Mouse (Mus musculus) lung, adult 2 months (tissue): ENCODE measurements around the gene Grem2.

Experiments used
- CTCF ChIP-seq: fragments of 200-500 bp; IDR thresholded peaks from 2 replicates; pipeline ENCODE4 v1.5.1; 2011; ENCODE audit warnings: mild to moderate bottlenecking, low read length, control low read depth; ENCODE audit not compliant: insufficient read depth
- POLR2A ChIP-seq: fragments of 200-500 bp; IDR thresholded peaks from 2 replicates; pipeline ENCODE4 v1.6.1; 2011; ENCODE audit warnings: low read depth, mild to moderate bottlenecking, control low read depth, low read length, borderline replicate concordance; ENCODE audit errors: extremely low read depth

DNA sequence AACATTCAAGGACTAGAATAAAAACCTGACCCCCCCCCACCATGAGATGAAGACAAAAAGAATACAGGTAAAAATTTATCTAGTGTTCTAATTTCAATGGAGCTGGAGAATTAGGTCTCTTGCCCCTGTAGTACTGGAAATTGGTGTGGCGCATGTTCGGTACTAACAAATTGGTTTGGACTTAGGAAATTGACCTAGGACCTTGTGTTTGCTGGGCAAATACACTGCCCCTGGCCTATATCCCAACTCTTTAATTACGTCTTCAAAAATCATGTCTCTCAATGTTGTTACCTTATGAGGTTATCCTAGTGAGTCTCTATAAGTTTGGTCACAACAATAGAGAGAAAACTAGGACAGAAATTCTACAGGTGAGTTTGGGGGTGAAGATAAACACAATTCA lies 38.2 kb upstream of the Grem2 start:
- TF ChIP-seq POLR2A, result no peak
- no peak for TF ChIP-seq CTCF
